Mouse (Mus musculus): Measurements from ENCODE around the gene Hspb11. TPM values are rescaled to one million over a fixed set of nuclear protein-coding genes. Genes with fewer than 3 reads are reported as not detected.

The Hspb11 gene
- polyA plus RNA-seq, 2 experiments: 31.5 to 51.0 TPM

DNA sequence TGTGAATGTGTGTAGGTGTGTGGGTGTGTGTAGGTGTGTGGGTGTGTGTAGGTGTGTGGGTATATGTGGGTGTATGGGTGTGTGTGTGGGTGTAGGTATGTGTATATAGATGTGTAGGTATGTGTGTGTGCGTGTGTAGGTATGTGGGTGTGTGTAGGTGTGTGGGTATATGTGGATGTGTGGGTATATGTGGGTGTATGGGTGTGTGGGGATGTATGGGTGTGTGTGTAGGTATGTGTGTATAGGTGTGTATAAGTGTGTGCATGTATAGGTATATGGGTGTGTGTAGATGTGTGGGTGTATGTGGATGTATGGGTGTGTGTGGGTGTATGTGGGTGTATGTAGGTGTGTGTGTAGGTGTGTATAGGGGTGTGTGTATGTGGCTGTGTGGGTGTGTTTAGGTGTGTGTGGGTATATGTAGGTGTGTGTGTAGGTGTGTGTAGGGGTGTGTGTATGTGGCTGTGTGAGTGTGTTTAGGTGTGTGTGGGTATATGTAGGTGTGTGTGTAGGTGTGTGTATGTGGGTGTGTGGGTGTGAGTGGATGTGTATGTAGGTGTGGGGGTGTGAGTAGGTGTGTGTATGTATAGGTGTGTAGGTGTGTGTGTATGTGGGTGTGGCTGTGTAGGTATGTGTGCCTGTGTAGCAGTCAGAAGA, 47.6 kb downstream of the Hspb11 start:
- no peak overlapping the region for H3K4me2 ChIP-seq (replicated peaks; ENCODE audit: low read depth, low read length, severe bottlenecking)
- no peak for TF ChIP-seq POLR2A (IDR thresholded peaks at IDR 0.05; ENCODE audit: borderline replicate concordance, extremely low read depth, insufficient read depth, insufficient read length)
- H3K4me1 ChIP-seq (ENCODE audit: control insufficient read depth, insufficient read depth, low read length): no peaks in the 10 kb centered on the region
- no peaks in the 10 kb centered on the region for H3K27me3 ChIP-seq (ENCODE audit: control insufficient read depth, insufficient read depth, low read length)
- ATAC-seq (ENCODE audit: low FRiP score, low read depth): no peak
- no peak for DNase-seq (ENCODE audit: low spot score)
- 91% methylated on average over 1 of the region's 1 CpGs for WGBS
- no peaks in the 10 kb centered on the region for H3K9me3 ChIP-seq (ENCODE audit: control insufficient read depth, low read length)
- no peak overlapping the region for H3K4me3 ChIP-seq (replicated peaks; ENCODE audit: low read length)
- no peak overlapping the region for H3K27ac ChIP-seq (replicated peaks; ENCODE audit: low read depth, low read length)
- no peaks in the 10 kb centered on the region for H3K36me3 ChIP-seq (ENCODE audit: control insufficient read depth, insufficient read depth, low read length)
- H3K9ac ChIP-seq (ENCODE audit: low read depth, low read length, severe bottlenecking): no peak overlapping the region

DNA sequence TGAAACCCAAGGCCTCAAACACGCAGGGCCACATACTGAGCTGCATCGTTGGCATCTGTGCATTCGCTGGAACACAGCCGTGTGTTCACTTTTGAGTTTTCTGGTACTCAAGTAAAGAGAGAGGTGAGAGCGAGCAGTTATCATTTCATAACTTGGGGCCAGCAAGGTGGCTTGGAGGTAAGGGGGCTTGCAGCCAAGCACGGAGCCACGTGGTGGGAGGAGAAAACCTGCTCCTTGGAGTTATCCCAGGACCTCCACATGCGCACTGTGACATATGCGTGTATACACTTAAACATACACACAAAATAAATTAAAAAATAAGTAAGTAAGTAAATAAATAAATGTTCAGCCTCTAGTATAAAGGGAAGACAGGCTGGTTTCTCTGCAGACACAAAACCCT, 48.8 kb downstream of the Hspb11 start:
- H3K27me3 ChIP-seq (ENCODE audit: control insufficient read depth, insufficient read depth, low read length): no peaks in the 10 kb centered on the region
- no peak for TF ChIP-seq POLR2A (IDR thresholded peaks at IDR 0.05; ENCODE audit: borderline replicate concordance, extremely low read depth, insufficient read depth, insufficient read length)
- 0 out of 2 replicates have a peak, but pooled peaks cover 2% of the 10 kb centered on the region for H3K4me1 ChIP-seq (ENCODE audit: control insufficient read depth, insufficient read depth, low read length)
- no peak overlapping the region for H3K4me2 ChIP-seq (replicated peaks; ENCODE audit: low read depth, low read length, severe bottlenecking)
- H3K4me3 ChIP-seq (replicated peaks; ENCODE audit: low read length): no peak overlapping the region
- H3K9ac ChIP-seq (ENCODE audit: low read depth, low read length, severe bottlenecking): no peak overlapping the region
- H3K36me3 ChIP-seq (ENCODE audit: control insufficient read depth, insufficient read depth, low read length): no peaks in the 10 kb centered on the region
- 78% methylated on average over 9 of the region's 9 CpGs for WGBS
- no peak overlapping the region for H3K27ac ChIP-seq (replicated peaks; ENCODE audit: low read depth, low read length)
- H3K9me3 ChIP-seq (ENCODE audit: control insufficient read depth, low read length): no peaks in the 10 kb centered on the region
- DNase-seq (ENCODE audit: low spot score): no peak
- no peak for ATAC-seq (ENCODE audit: low FRiP score, low read depth)

GRCm38 (mm10) chr4:107302832-107303231, 49.4 kb downstream of the Hspb11 start:
- Histone ChIP-seq H3K4me3 (replicated peaks; ENCODE audit: low read length) (no peak overlapping the region), H3K9me3 (ENCODE audit: control insufficient read depth, low read length) (no peaks in the 10 kb centered on the region), H3K27ac (replicated peaks; ENCODE audit: low read depth, low read length) (no peak overlapping the region), H3K4me1 (ENCODE audit: control insufficient read depth, insufficient read depth, low read length) (0 out of 2 replicates have a peak, but pooled peaks cover 2% of the 10 kb centered on the region), H3K9ac (ENCODE audit: low read depth, low read length, severe bottlenecking) (no peak overlapping the region), H3K4me2 (replicated peaks; ENCODE audit: low read depth, low read length, severe bottlenecking) (no peak overlapping the region), H3K36me3 (ENCODE audit: control insufficient read depth, insufficient read depth, low read length) (no peaks in the 10 kb centered on the region), H3K27me3 (ENCODE audit: control insufficient read depth, insufficient read depth, low read length) (no peaks in the 10 kb centered on the region)
- 65% methylated on average over 4 of the region's 4 CpGs for WGBS
- ATAC-seq (ENCODE audit: low FRiP score, low read depth) (no peak), DNase-seq (ENCODE audit: low spot score) (no peak)
- TF ChIP-seq POLR2A (IDR thresholded peaks at IDR 0.05; ENCODE audit: borderline replicate concordance, extremely low read depth, insufficient read depth, insufficient read length): no peak

DNA sequence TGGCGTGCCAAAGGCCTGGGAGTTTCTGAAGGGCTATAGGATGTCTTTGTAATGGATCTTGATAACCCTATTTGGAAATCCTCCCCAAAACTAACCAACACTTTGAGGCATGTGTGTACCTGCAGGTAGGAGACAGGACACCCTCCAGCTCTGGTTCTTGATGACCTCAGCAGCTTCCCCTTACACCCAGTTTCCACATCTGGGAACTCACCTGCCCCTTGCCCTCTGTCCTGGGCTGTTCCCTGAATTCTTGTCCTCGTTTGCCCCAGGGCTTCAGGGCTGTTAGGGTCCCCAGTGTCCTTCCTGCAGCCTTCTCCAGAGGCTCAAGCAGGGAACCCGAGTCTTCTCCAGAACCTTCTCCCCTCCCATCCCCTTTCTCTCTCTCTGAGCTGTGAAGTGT, 50.1 kb downstream of the Hspb11 start:
- Histone ChIP-seq H3K9ac (ENCODE audit: low read depth, low read length, severe bottlenecking) (no peak overlapping the region), H3K4me2 (replicated peaks; ENCODE audit: low read depth, low read length, severe bottlenecking) (no peak overlapping the region), H3K36me3 (ENCODE audit: control insufficient read depth, insufficient read depth, low read length) (no peaks in the 10 kb centered on the region), H3K27me3 (ENCODE audit: control insufficient read depth, insufficient read depth, low read length) (no peaks in the 10 kb centered on the region), H3K9me3 (ENCODE audit: control insufficient read depth, low read length) (no peaks in the 10 kb centered on the region), H3K4me3 (replicated peaks; ENCODE audit: low read length) (no peak overlapping the region), H3K27ac (replicated peaks; ENCODE audit: low read depth, low read length) (no peak overlapping the region), H3K4me1 (ENCODE audit: control insufficient read depth, insufficient read depth, low read length) (0 out of 2 replicates have a peak, but pooled peaks cover 2% of the 10 kb centered on the region)
- no peak for TF ChIP-seq POLR2A (IDR thresholded peaks at IDR 0.05; ENCODE audit: borderline replicate concordance, extremely low read depth, insufficient read depth, insufficient read length)
- no peak for ATAC-seq (ENCODE audit: low FRiP score, low read depth)
- no peak for DNase-seq (ENCODE audit: low spot score)
- 66% methylated on average over 3 of the region's 3 CpGs for WGBS

- no peak for TF ChIP-seq POLR2A (IDR thresholded peaks at IDR 0.05; ENCODE audit: borderline replicate concordance, extremely low read depth, insufficient read depth, insufficient read length)
- H3K36me3 ChIP-seq (ENCODE audit: control insufficient read depth, insufficient read depth, low read length): no peaks in the 10 kb centered on the region
- DNase-seq (ENCODE audit: low spot score) (no peak), ATAC-seq (ENCODE audit: low FRiP score, low read depth) (no peak)
- H3K9ac ChIP-seq (ENCODE audit: low read depth, low read length, severe bottlenecking): 0 out of 2 replicates have a peak within 1 kb of the TSS, but pooled peaks have one; percentile 5
- 34% methylated on average over 6 of the region's 6 CpGs for WGBS
- H3K27ac ChIP-seq (replicated peaks; ENCODE audit: low read depth, low read length): no peak within 1 kb of the TSS
- H3K27me3 ChIP-seq (ENCODE audit: control insufficient read depth, insufficient read depth, low read length): no peaks in the 10 kb centered on the region
- H3K9me3 ChIP-seq (ENCODE audit: control insufficient read depth, low read length): no peaks in the 10 kb centered on the region
- H3K4me3 ChIP-seq (replicated peaks; ENCODE audit: low read length): no peak within 1 kb of the TSS
- H3K4me2 ChIP-seq (replicated peaks; ENCODE audit: low read depth, low read length, severe bottlenecking): no peak within 1 kb of the TSS
- H3K4me1 ChIP-seq (ENCODE audit: control insufficient read depth, insufficient read depth, low read length): 0 out of 2 replicates have a peak, but pooled peaks cover 2% of the 10 kb centered on the region
Observed at GRCm38 (mm10) chr4:107306966-107307365, 53.6 kb downstream of the Hspb11 start, which contains the start of gene Dio1. Gene Dio1 (minus strand): TSS chr4:107307169.
